Mouse (Mus musculus): ENCODE measurements around the gene Mfap5.

DNA sequence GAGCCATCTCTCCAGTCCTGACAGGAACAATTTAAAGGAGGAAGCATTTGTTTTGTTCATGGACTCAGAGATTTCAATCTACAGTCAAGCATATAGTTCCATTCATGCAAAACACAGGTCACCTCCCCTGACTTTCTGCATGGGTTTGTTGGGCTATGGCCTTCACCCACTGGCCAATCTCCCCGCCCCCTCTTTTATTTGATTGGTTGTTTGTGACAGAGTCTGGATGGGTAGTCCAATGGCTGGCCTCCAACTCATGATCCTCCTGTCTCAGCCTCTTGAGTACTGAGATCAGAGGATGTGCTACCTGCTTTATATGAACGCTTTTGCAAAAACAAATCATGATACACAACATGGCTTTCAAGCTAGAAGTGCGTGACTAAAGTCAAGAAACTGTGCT, 71.4 kb downstream of the Mfap5 start:
- TF ChIP-seq CTCF (IDR thresholded peaks at IDR 0.05; ENCODE audit: control insufficient read depth, insufficient read depth, insufficient read length) (no peak), MYOG (IDR thresholded peaks at IDR 0.05; ENCODE audit: control insufficient read depth, extremely low read depth, insufficient read length) (no peak)

Measured in C2C12 (cell line).